Comparison of ENCODE assay signal across 25 mouse cellular contexts in the genomic region with DNA sequence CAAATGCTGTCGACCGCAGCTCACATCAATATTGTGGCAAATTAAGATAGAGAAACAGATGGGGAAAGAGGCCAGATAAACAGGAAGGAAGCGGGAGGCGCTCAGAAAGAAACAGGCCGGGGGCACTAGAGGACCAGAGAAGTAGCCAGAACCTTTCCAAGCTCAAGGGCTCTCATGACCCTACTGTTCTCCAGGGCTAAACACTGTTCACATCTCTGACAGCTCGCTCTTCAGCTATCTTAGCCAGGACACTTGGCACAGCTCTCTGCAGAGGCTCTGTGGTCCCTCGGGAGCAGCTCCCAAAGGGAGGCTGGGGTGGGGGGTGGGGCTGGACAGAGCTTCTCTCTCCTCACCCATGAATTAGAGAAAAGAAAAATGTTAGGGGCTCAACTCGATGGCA. TPM values are rescaled to one million over a fixed set of nuclear protein-coding genes. Genes with fewer than 3 reads are reported as not detected.
DNase-seq lines count a peak whose midpoint lies in the region; ATAC-seq and TF ChIP-seq lines count a peak whose summit lies in the region.
"Had no signal": no experiment of that assay in that cellular context is flagged by ENCODE, and none has a peak within 500 bp of the region (broad histone marks: within the 10 kb centered on the region; RNA-seq: fewer than 3 reads in every experiment).

No protein-coding gene starts in this region.

- no peak for TF ChIP-seq CTCF in kidney, postnatal 0 days (IDR thresholded peaks at IDR 0.05; ENCODE audit: low read depth)
- no peak for TF ChIP-seq CTCF in lung, postnatal 0 days (IDR thresholded peaks at IDR 0.05)
- TF ChIP-seq CTCF in lung, adult 2 months (IDR thresholded peaks at IDR 0.05; ENCODE audit: insufficient read depth, low read length), result no peak
- no peak for TF ChIP-seq CTCF in left cerebral cortex, adult 2 months (IDR thresholded peaks at IDR 0.05)

- H3K27ac ChIP-seq in kidney, postnatal 0 days, result 0 out of 2 replicates have a peak overlapping the region, but pooled peaks have one; percentile 19
- H3K27ac ChIP-seq in lung, postnatal 0 days (ENCODE audit: low read length), result no peak overlapping the region
- no peak overlapping the region for H3K27ac ChIP-seq in left cerebral cortex, adult 2 months
- H3K27ac ChIP-seq: embryonic facial prominence, embryonic 10.5 days; forebrain, embryonic 15.5 days; hindbrain, embryonic 10.5 days; hindbrain, postnatal 0 days; liver, embryonic 13.5 days; midbrain, embryonic 15.5 days; neural tube, embryonic 13.5 days had no signal

- peaks cover 42% of the 10 kb centered on the region for H3K36me3 ChIP-seq in kidney, postnatal 0 days (ENCODE audit: insufficient read depth, low read length)
- peaks cover 21% of the 10 kb centered on the region; the same call in 1 of the 2 replicates for H3K36me3 ChIP-seq in lung, postnatal 0 days (ENCODE audit: insufficient read depth, low read length)

- no peak overlapping the region for H3K9ac ChIP-seq in kidney, postnatal 0 days (ENCODE audit: low read depth, low read length)
- no peak overlapping the region for H3K9ac ChIP-seq in lung, postnatal 0 days (replicated peaks; ENCODE audit: low read depth)
- H3K9ac ChIP-seq: forebrain, embryonic 15.5 days; liver, embryonic 13.5 days; midbrain, embryonic 15.5 days had no signal

- no peaks in the 10 kb centered on the region for H3K9me3 ChIP-seq in kidney, postnatal 0 days (replicated peaks; ENCODE audit: low read length)
- H3K9me3 ChIP-seq in lung, postnatal 0 days (ENCODE audit: low read length), result no peaks in the 10 kb centered on the region
- H3K9me3 ChIP-seq: embryonic facial prominence, embryonic 10.5 days; forebrain, embryonic 15.5 days; hindbrain, embryonic 10.5 days; liver, embryonic 13.5 days; midbrain, embryonic 15.5 days; neural tube, embryonic 13.5 days had no signal

- intact Hi-C loops in left cerebral cortex, adult 2 months (cut with DNase I), result no loop called here

- TF ChIP-seq POLR2A in lung, adult 2 months (IDR thresholded peaks at IDR 0.05; ENCODE audit: borderline replicate concordance, extremely low read depth, low read depth, low read length), result no peak

- H3K4me3 ChIP-seq in kidney, postnatal 0 days (replicated peaks; ENCODE audit: low read depth, low read length), result no peak overlapping the region
- no peak overlapping the region for H3K4me3 ChIP-seq in lung, postnatal 0 days (ENCODE audit: low read depth, low read length)
- H3K4me3 ChIP-seq in lung, adult 2 months (replicated peaks; ENCODE audit: extremely low read depth, low read depth, low read length), result no peak overlapping the region
- no peak overlapping the region for H3K4me3 ChIP-seq in left cerebral cortex, adult 2 months
- H3K4me3 ChIP-seq: embryonic facial prominence, embryonic 10.5 days; forebrain, embryonic 15.5 days; hindbrain, embryonic 10.5 days; liver, embryonic 13.5 days; midbrain, embryonic 15.5 days; neural tube, embryonic 13.5 days had no signal

- no peak for ATAC-seq in kidney, postnatal 0 days (replicated peaks; ENCODE audit: low FRiP score, low read depth)
- peak; percentile 16; the same call in 1 of the 2 replicates for ATAC-seq in lung, postnatal 0 days
- ATAC-seq: forebrain, embryonic 15.5 days; hindbrain, postnatal 0 days; midbrain, embryonic 15.5 days; Patski had no signal

- H3K4me1 ChIP-seq in kidney, postnatal 0 days (replicated peaks; ENCODE audit: insufficient read depth, low read length), result no peaks in the 10 kb centered on the region
- H3K4me1 ChIP-seq in lung, postnatal 0 days (ENCODE audit: insufficient read depth, low read depth, low read length), result no peaks in the 10 kb centered on the region
- H3K4me1 ChIP-seq in lung, adult 2 months (ENCODE audit: control insufficient read depth, insufficient read depth, low read length), result no peaks in the 10 kb centered on the region
- H3K4me1 ChIP-seq: embryonic facial prominence, embryonic 10.5 days; forebrain, embryonic 15.5 days; midbrain, embryonic 15.5 days had no signal

- no peak for DNase-seq in kidney, postnatal 0 days (ENCODE audit: low spot score)
- DNase-seq in kidney, adult 18-20 months, result no peak
- peak; percentile 11 for DNase-seq in lung, postnatal 0 days (ENCODE audit: low spot score)
- no peak for DNase-seq in lung, adult 2 months
- peak; percentile 3 for DNase-seq in lung, postnatal 36 days
- no peak for DNase-seq in left cerebral cortex, adult 2 months (ENCODE audit: extremely low spot score in 1 of 2, low spot score in 2 of 2)
- no peak for DNase-seq in retina, embryonic 14.5 days (ENCODE audit: low spot score)
- DNase-seq: cerebellum, adult 11 months; cerebellum, postnatal 10 days; layer of hippocampus, adult 9-11 months; liver, embryonic 13.5 days; right cerebral cortex, postnatal 4 days had no signal

- H3K4me2 ChIP-seq in kidney, postnatal 0 days (ENCODE audit: low read length), result no peak overlapping the region
- no peak overlapping the region for H3K4me2 ChIP-seq in lung, postnatal 0 days (replicated peaks; ENCODE audit: low read depth, low read length)
- H3K4me2 ChIP-seq: forebrain, embryonic 15.5 days; heart, embryonic 11.5 days; liver, embryonic 13.5 days; midbrain, embryonic 15.5 days; neural tube, embryonic 13.5 days had no signal

- no peak for TF ChIP-seq EP300 in lung, postnatal 0 days (IDR thresholded peaks at IDR 0.05)

- WGBS in kidney, postnatal 0 days, result 62% methylated on average over 8 of the region's 8 CpGs
- 53% methylated on average over 8 of the region's 8 CpGs for WGBS in lung, postnatal 0 days
- 49% methylated on average over 8 of the region's 8 CpGs for WGBS in lung, adult 2 months

- H3K27me3 ChIP-seq in kidney, postnatal 0 days (ENCODE audit: insufficient read depth, low read length), result no peaks in the 10 kb centered on the region
- no peaks in the 10 kb centered on the region for H3K27me3 ChIP-seq in lung, postnatal 0 days (replicated peaks; ENCODE audit: insufficient read depth, low read length)
- H3K27me3 ChIP-seq: forebrain, embryonic 15.5 days; midbrain, embryonic 15.5 days; Patski had no signal

RNA-seq across cellular contexts. Expression of gene Galr2, which starts 9.8 kb away (rescaled TPM):
- polyA plus RNA-seq in kidney, postnatal 0 days (2015; fragmentation: Nextera tagmentation; extraction: Ambion mirVana), result 0.13 and 0.18 TPM in 2 replicates
- 0.11 TPM in 1 of 2 replicates, not detected in the other for polyA plus RNA-seq in lung, postnatal 0 days (2015; fragmentation: Nextera tagmentation; extraction: Ambion mirVana)
- 0.10 and 0.18 TPM in 2 replicates for polyA plus RNA-seq in lung, adult 2 months (2012; rRNA removed)
- not detected for total RNA-seq in left cerebral cortex, adult 2 months (2021)
- total RNA-seq: hindbrain, postnatal 0 days; left cerebral cortex, adult 18-20 months; left cerebral cortex, postnatal 36 days; megakaryocyte-erythroid progenitor cell, adult 5-6 weeks had no signal
- polyA plus RNA-seq: cortical plate, adult 2 months; forebrain, embryonic 15.5 days; liver, embryonic 13.5 days had no signal

RNA-seq across cellular contexts. Expression of gene Exoc7, which starts 16.5 kb away (rescaled TPM):
- 56.5 and 59.1 TPM in 2 replicates for polyA plus RNA-seq in kidney, postnatal 0 days (2015; fragmentation: Nextera tagmentation; extraction: Ambion mirVana)
- polyA plus RNA-seq in lung, postnatal 0 days (2015; fragmentation: Nextera tagmentation; extraction: Ambion mirVana), result 41.3 and 41.9 TPM in 2 replicates
- polyA plus RNA-seq in lung, adult 2 months (2012; rRNA removed), result 29.9 and 33.2 TPM in 2 replicates
- 10 to 100 TPM; 89.8 to 98.5 TPM for total RNA-seq in left cerebral cortex, adult 2 months (2021)

RNA-seq across cellular contexts. Expression of gene Srp68, which starts 16.5 kb away (rescaled TPM):
- polyA plus RNA-seq in kidney, postnatal 0 days (2015; fragmentation: Nextera tagmentation; extraction: Ambion mirVana), result 62.1 and 69.1 TPM in 2 replicates
- polyA plus RNA-seq in lung, postnatal 0 days (2015; fragmentation: Nextera tagmentation; extraction: Ambion mirVana), result 43.0 and 47.4 TPM in 2 replicates
- polyA plus RNA-seq in lung, adult 2 months (2012; rRNA removed), result 29.7 and 42.9 TPM in 2 replicates
- 10 to 100 TPM; 70.5 to 75.4 TPM for total RNA-seq in left cerebral cortex, adult 2 months (2021)

RNA-seq across cellular contexts. Expression of gene Foxj1, which starts 44.6 kb away (rescaled TPM):
- 2.5 TPM in 2 replicates for polyA plus RNA-seq in kidney, postnatal 0 days (2015; fragmentation: Nextera tagmentation; extraction: Ambion mirVana)
- 39.8 and 44.9 TPM in 2 replicates for polyA plus RNA-seq in lung, postnatal 0 days (2015; fragmentation: Nextera tagmentation; extraction: Ambion mirVana)
- polyA plus RNA-seq in lung, adult 2 months (2012; rRNA removed), result 78.4 and 114 TPM in 2 replicates
- total RNA-seq in left cerebral cortex, adult 2 months (2021), result 1 to 10 TPM; 4.2 to 4.4 TPM
- total RNA-seq: gastrocnemius, adult 8-10 months had no signal

RNA-seq across cellular contexts. Expression of gene Evpl, which starts 52.7 kb away (rescaled TPM):
- 3.9 and 4.1 TPM in 2 replicates for polyA plus RNA-seq in kidney, postnatal 0 days (2015; fragmentation: Nextera tagmentation; extraction: Ambion mirVana)
- 2.9 and 4.2 TPM in 2 replicates for polyA plus RNA-seq in lung, postnatal 0 days (2015; fragmentation: Nextera tagmentation; extraction: Ambion mirVana)
- polyA plus RNA-seq in lung, adult 2 months (2012; rRNA removed), result 3.6 and 16.8 TPM in 2 replicates
- 1 to 10 TPM; 1.4 to 1.5 TPM for total RNA-seq in left cerebral cortex, adult 2 months (2021)

Comparison
In these comparisons a context has a peak if more than half of its experiments do, and no peak if none do; other contexts are left out.
1. DNase-seq: peak in lung, postnatal 0 days (single experiment) and lung, postnatal 36 days (single experiment); none in kidney, postnatal 0 days (single experiment), kidney, adult 18-20 months (single experiment), lung, adult 2 months (single experiment), left cerebral cortex, adult 2 months (0 of 2) and retina, embryonic 14.5 days (single experiment).